Mouse (Mus musculus) forebrain, embryonic 14.5 days (tissue): ENCODE measurements around the gene Rab35. TPM values are rescaled to one million over a fixed set of nuclear protein-coding genes. Genes with fewer than 3 reads are reported as not detected.

Experiments
- ATAC-seq: fragments of 200-750 bp; cut with Nextera tagmentation; 2 replicates; pipeline ENCODE4 v1.8.0; 2017; ENCODE audit warnings: mild to moderate bottlenecking, moderate library complexity
- DNase-seq: peaks from one replicate; pipeline ENCODE4 v3.0.0-alpha.2; 2015; ENCODE audit warnings: low spot score
- H3K27ac ChIP-seq: fragments of 300-500 bp; sonication (generic); 2 replicates; pipeline ENCODE4 v1.5.1; 2014; ENCODE audit warnings: low read depth, mild to moderate bottlenecking, control low read depth, low read length, moderate library complexity
- H3K27me3 ChIP-seq: fragments of 300-500 bp; sonication (generic); replicated peaks from 2 replicates; pipeline ENCODE4 v1.6.1; 2014; ENCODE audit warnings: low read length, control low read depth, mixed read lengths; ENCODE audit not compliant: control insufficient read depth, insufficient read depth
- H3K36me3 ChIP-seq: fragments of 300-500 bp; sonication (generic); 2 replicates; pipeline ENCODE4 v1.6.1; 2014; ENCODE audit warnings: low read length, control low read depth; ENCODE audit not compliant: control insufficient read depth, insufficient read depth
- H3K4me1 ChIP-seq: fragments of 300-500 bp; sonication (generic); 2 replicates; pipeline ENCODE4 v1.6.1; 2014; ENCODE audit warnings: antibody characterized with exemption, low read length, control low read depth; ENCODE audit not compliant: control insufficient read depth, insufficient read depth
- H3K4me2 ChIP-seq: fragments of 300-500 bp; sonication (generic); 2 replicates; pipeline ENCODE4 v1.6.1; 2014; ENCODE audit warnings: mild to moderate bottlenecking, control low read depth, low read length
- H3K4me3 ChIP-seq: fragments of 300-500 bp; sonication (generic); 2 replicates; pipeline ENCODE4 v1.5.1; 2014; ENCODE audit warnings: low read depth, low read length, control low read depth
- H3K9ac ChIP-seq: fragments of 300-500 bp; sonication (generic); 2 replicates; pipeline ENCODE4 v1.6.1; 2014; ENCODE audit warnings: mild to moderate bottlenecking, low read length, control low read depth, moderate library complexity
- H3K9me3 ChIP-seq: fragments of 300-500 bp; sonication (generic); replicated peaks from 2 replicates; pipeline ENCODE4 v1.6.1; 2016; ENCODE audit warnings: low read length, control low read depth, mixed read lengths; ENCODE audit not compliant: control insufficient read depth
- WGBS: fragments of 180-500 bp; shearing (Covaris S2); extraction: QIAGEN DNeasy Blood & Tissue Kit; methylation state at CpG from one replicate; pipeline ENCODE4 v1.1.7; 2014; 5-methylcytosine and 5-hydroxymethylcytosine counted together
- polyA plus RNA-seq: library from polyadenylated mRNA; unstranded; fragments of >200 nt; fragmentation: Nextera tagmentation; extraction: Ambion mirVana; gene quantifications from 2 replicates; pipeline ENCODE4 v1.2.1, GENCODE M21; 2014

Gene Rab35
- 17.7 and 18.7 TPM in 2 replicates for polyA plus RNA-seq

GRCm38 (mm10) chr5:115631505-115632357 is at the start of gene Rab35:
TSS of gene Rab35 (plus strand) at chr5:115631908.
- Histone ChIP-seq H3K36me3 (peaks cover 4% of the 10 kb centered on the region; the same call in 1 of the 2 replicates), H3K9ac (peak within 1 kb of the TSS; percentile 88), H3K27me3 (no peaks in the 10 kb centered on the region), H3K4me1 (peaks cover 18% of the 10 kb centered on the region), H3K27ac (peak within 1 kb of the TSS; percentile 88), H3K9me3 (no peaks in the 10 kb centered on the region), H3K4me2 (peak within 1 kb of the TSS; percentile 82), H3K4me3 (peak within 1 kb of the TSS; percentile 77)
- DNase-seq (peak; percentile 95), ATAC-seq (peak; percentile 85)
- under 1% methylated on average over 57 of the region's 125 CpGs for WGBS

DNA sequence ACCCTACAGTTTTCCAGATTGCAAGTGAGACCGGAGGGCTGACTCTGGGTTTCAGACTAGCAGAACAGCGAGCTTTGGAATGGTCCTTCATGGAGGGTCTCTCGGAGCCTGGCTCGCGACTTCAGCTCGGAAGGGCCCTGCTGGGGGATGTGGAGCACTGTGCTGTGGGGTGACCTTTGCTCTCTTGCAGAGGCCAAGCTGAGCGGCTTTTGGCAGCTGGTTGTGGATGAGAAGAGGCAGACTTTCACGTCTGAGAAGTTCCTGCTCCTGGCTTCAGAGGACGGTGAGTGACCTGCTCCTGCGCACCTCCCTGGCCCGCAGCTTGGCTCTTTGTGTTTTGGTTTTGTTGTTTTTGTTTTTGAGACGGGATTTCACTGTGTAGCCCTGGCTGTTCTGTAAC is 46.1 kb upstream of the Rab35 start:
- 88% methylated on average over 12 of the region's 12 CpGs for WGBS
- Histone ChIP-seq H3K9me3 (peaks cover 9% of the 10 kb centered on the region), H3K36me3 (peaks cover 98% of the 10 kb centered on the region), H3K27me3 (no peaks in the 10 kb centered on the region), H3K4me1 (no peaks in the 10 kb centered on the region), H3K4me2 (no peak overlapping the region), H3K27ac (no peak overlapping the region), H3K4me3 (no peak overlapping the region), H3K9ac (no peak overlapping the region)
- ATAC-seq (no peak), DNase-seq (no peak)

DNA sequence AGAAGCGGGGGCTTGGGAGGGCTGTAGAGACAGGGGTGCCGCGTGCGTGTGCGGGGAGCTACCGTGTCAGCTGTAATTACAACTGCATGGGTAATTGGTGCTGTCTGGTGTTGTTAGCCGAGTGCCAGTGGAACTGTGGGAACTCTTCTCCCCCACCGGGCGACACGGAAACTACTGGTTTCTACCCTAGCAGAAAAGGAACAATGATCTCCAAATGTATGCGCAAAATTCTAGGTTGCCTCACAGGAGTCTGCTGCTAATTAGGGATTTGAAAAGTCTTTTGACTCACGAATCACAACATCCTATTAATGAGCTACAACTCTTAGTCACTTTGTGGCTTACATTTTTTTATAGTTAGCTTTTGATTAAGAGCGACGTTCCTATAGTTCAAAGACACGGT is 45.5 kb upstream of the Rab35 start:
- peaks cover 98% of the 10 kb centered on the region for H3K36me3 ChIP-seq
- peaks cover 9% of the 10 kb centered on the region for H3K9me3 ChIP-seq
- no peak overlapping the region for H3K4me2 ChIP-seq
- no peaks in the 10 kb centered on the region for H3K27me3 ChIP-seq
- H3K4me3 ChIP-seq = no peak overlapping the region
- ATAC-seq = no peak
- WGBS = 16% methylated on average over 15 of the region's 15 CpGs
- H3K9ac ChIP-seq = no peak overlapping the region
- DNase-seq = peak; percentile 38
- no peak overlapping the region for H3K27ac ChIP-seq
- no peaks in the 10 kb centered on the region for H3K4me1 ChIP-seq

GRCm38 (mm10) chr5:115586780-115587179 is 44.9 kb upstream of the Rab35 start:
- Histone ChIP-seq H3K4me2 (no peak overlapping the region), H3K27ac (no peak overlapping the region), H3K4me3 (no peak overlapping the region), H3K9me3 (peaks cover 9% of the 10 kb centered on the region), H3K36me3 (peaks cover 98% of the 10 kb centered on the region), H3K4me1 (no peaks in the 10 kb centered on the region), H3K9ac (no peak overlapping the region), H3K27me3 (no peaks in the 10 kb centered on the region)
- 80% methylated on average over 2 of the region's 2 CpGs for WGBS
- DNase-seq = no peak
- no peak for ATAC-seq

DNA sequence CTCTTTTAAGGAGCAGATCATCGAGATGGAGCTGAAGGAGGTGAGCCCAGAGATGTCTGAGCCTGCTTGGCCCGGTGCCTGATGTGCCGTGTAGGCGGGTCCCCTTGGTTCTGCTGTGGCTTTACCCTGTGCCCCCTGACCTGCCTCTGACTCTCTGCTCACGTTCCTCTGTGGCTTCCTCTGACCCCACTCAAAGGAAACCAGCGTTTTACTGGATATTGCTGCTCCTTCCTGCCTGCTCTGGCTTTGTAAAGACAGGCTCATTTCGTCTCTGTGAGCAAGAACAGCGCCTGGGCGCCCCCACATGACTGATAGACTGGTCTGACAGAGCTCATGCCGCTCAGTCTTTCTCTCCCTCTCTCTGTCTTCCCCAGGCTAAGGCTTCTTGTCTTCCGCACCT is 40.7 kb upstream of the Rab35 start:
- Histone ChIP-seq H3K27me3 (no peaks in the 10 kb centered on the region), H3K4me2 (no peak overlapping the region), H3K27ac (no peak overlapping the region), H3K36me3 (peaks cover 98% of the 10 kb centered on the region), H3K9ac (no peak overlapping the region), H3K4me1 (no peaks in the 10 kb centered on the region), H3K4me3 (no peak overlapping the region), H3K9me3 (no peaks in the 10 kb centered on the region)
- DNase-seq (no peak), ATAC-seq (no peak)
- WGBS = 86% methylated on average over 11 of the region's 11 CpGs

- H3K4me3 ChIP-seq = no peak overlapping the region
- H3K4me2 ChIP-seq = no peak overlapping the region
- H3K9me3 ChIP-seq = no peaks in the 10 kb centered on the region
- WGBS = 96% methylated on average over 2 of the region's 2 CpGs
- peaks cover 98% of the 10 kb centered on the region for H3K36me3 ChIP-seq
- H3K27me3 ChIP-seq = no peaks in the 10 kb centered on the region
- no peak for ATAC-seq
- no peak overlapping the region for H3K27ac ChIP-seq
- no peaks in the 10 kb centered on the region for H3K4me1 ChIP-seq
- no peak for DNase-seq
- no peak overlapping the region for H3K9ac ChIP-seq
Measured at GRCm38 (mm10) chr5:115591506-115591905, 40.2 kb upstream of the Rab35 start.

DNA sequence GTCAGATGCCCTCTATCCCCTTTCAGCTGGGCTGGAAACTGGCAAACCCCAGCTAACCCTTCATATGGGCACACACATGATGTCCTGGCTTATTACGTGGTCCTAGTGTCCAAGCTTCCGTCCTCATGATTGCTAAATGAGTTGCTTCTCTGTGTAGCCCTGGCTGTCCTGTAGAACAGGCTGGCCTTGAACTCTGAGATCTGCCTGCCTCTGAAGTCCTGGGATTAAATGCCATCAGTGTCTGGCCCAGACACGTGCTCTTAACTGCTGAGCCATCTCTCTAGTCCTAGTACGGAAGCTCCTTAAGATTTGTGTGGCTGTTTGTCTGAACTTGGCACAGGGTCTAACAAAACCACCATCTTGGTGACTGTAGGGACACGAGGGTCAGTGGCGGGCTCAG is 28.1 kb upstream of the Rab35 start:
- Histone ChIP-seq H3K9me3 (no peaks in the 10 kb centered on the region), H3K27me3 (no peaks in the 10 kb centered on the region), H3K4me1 (no peaks in the 10 kb centered on the region), H3K4me2 (no peak overlapping the region), H3K36me3 (peaks cover 86% of the 10 kb centered on the region), H3K9ac (no peak overlapping the region), H3K27ac (no peak overlapping the region), H3K4me3 (no peak overlapping the region)
- DNase-seq (no peak), ATAC-seq (no peak)
- 95% methylated on average over 6 of the region's 6 CpGs for WGBS

DNA sequence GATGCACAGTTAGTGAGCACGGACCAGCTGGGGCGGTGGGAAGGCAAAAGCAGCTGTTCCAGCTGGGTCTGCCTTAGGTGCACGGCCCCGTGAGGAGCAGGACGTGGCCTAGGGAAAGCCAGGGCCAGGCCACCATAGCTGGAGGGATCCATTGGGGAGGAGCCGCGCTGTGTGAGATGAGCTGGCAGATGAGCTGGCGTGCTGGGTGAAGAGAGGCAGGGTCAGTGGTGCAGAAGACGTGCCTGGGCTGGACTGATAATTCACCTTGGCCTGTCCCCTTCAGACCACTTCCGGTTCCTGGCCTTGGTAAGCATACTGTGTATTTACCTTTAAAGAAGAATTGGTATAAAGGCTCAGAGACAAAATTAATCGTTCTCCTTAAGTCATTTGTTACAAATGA is 20.1 kb upstream of the Rab35 start:
- Histone ChIP-seq H3K9ac (no peak overlapping the region), H3K4me3 (no peak overlapping the region), H3K27ac (no peak overlapping the region), H3K4me1 (no peaks in the 10 kb centered on the region), H3K4me2 (no peak overlapping the region), H3K27me3 (no peaks in the 10 kb centered on the region), H3K9me3 (no peaks in the 10 kb centered on the region), H3K36me3 (peaks cover 93% of the 10 kb centered on the region)
- WGBS = 94% methylated on average over 11 of the region's 11 CpGs
- no peak for DNase-seq
- ATAC-seq = no peak

GRCm38 (mm10) chr5:115613332-115613731 is 18.4 kb upstream of the Rab35 start:
- no peaks in the 10 kb centered on the region for H3K27me3 ChIP-seq
- ATAC-seq = no peak
- H3K4me1 ChIP-seq = no peaks in the 10 kb centered on the region
- H3K36me3 ChIP-seq = peaks cover 100% of the 10 kb centered on the region
- H3K4me3 ChIP-seq = no peak overlapping the region
- 92% methylated on average over 9 of the region's 9 CpGs for WGBS
- H3K27ac ChIP-seq = no peak overlapping the region
- DNase-seq = no peak
- no peak overlapping the region for H3K9ac ChIP-seq
- H3K9me3 ChIP-seq = no peaks in the 10 kb centered on the region
- H3K4me2 ChIP-seq = no peak overlapping the region
